Mouse (Mus musculus): ENCODE results near the gene Reep1.

The Reep1 gene

GRCm38 (mm10) chr6:71723555-71723954, 16.2 kb downstream of the Reep1 start:
- Histone ChIP-seq H3K4me1 (replicated peaks; ENCODE audit: low read depth, low read length) (0 out of 2 replicates have a peak, but pooled peaks cover 3% of the 10 kb centered on the region), H3K27me3 (ENCODE audit: insufficient read depth, low read length) (no peaks in the 10 kb centered on the region), H3K9me3 (ENCODE audit: low read length) (no peaks in the 10 kb centered on the region), H3K36me3 (ENCODE audit: insufficient read depth, low read length) (no peaks in the 10 kb centered on the region), H3K4me3 (replicated peaks; ENCODE audit: low read length) (no peak overlapping the region)
- no peak for TF ChIP-seq CTCF (conservative IDR thresholded peaks at IDR 0.05; ENCODE audit: low read length)
- TF ChIP-seq NANOG (IDR thresholded peaks at IDR 0.05; ENCODE audit: borderline replicate concordance, low read length): no peak
- no peak for TF ChIP-seq POU5F1 (IDR thresholded peaks at IDR 0.05; ENCODE audit: borderline replicate concordance, low read length)

- Histone ChIP-seq H3K4me1 (replicated peaks; ENCODE audit: low read depth, low read length) (0 out of 2 replicates have a peak, but pooled peaks cover 3% of the 10 kb centered on the region), H3K4me3 (replicated peaks; ENCODE audit: low read length) (no peak overlapping the region), H3K36me3 (ENCODE audit: insufficient read depth, low read length) (no peaks in the 10 kb centered on the region), H3K9me3 (ENCODE audit: low read length) (no peaks in the 10 kb centered on the region), H3K27me3 (ENCODE audit: insufficient read depth, low read length) (no peaks in the 10 kb centered on the region)
- TF ChIP-seq NANOG (IDR thresholded peaks at IDR 0.05; ENCODE audit: borderline replicate concordance, low read length) (no peak), CTCF (conservative IDR thresholded peaks at IDR 0.05; ENCODE audit: low read length) (no peak), POU5F1 (IDR thresholded peaks at IDR 0.05; ENCODE audit: borderline replicate concordance, low read length) (no peak)
Observed at GRCm38 (mm10) chr6:71726710-71727109, 19.3 kb downstream of the Reep1 start.

GRCm38 (mm10) chr6:71728306-71728705, 20.9 kb downstream of the Reep1 start:
- Histone ChIP-seq H3K27me3 (ENCODE audit: insufficient read depth, low read length) (no peaks in the 10 kb centered on the region), H3K4me1 (replicated peaks; ENCODE audit: low read depth, low read length) (0 out of 2 replicates have a peak, but pooled peaks cover 3% of the 10 kb centered on the region), H3K9me3 (ENCODE audit: low read length) (no peaks in the 10 kb centered on the region), H3K4me3 (replicated peaks; ENCODE audit: low read length) (no peak overlapping the region), H3K36me3 (ENCODE audit: insufficient read depth, low read length) (no peaks in the 10 kb centered on the region)
- TF ChIP-seq NANOG (IDR thresholded peaks at IDR 0.05; ENCODE audit: borderline replicate concordance, low read length) (no peak), CTCF (conservative IDR thresholded peaks at IDR 0.05; ENCODE audit: low read length) (no peak), POU5F1 (IDR thresholded peaks at IDR 0.05; ENCODE audit: borderline replicate concordance, low read length) (no peak)

- Histone ChIP-seq H3K9me3 (ENCODE audit: low read length) (no peaks in the 10 kb centered on the region), H3K4me3 (replicated peaks; ENCODE audit: low read length) (no peak overlapping the region), H3K27me3 (ENCODE audit: insufficient read depth, low read length) (no peaks in the 10 kb centered on the region), H3K4me1 (replicated peaks; ENCODE audit: low read depth, low read length) (peaks cover 20% of the 10 kb centered on the region), H3K36me3 (ENCODE audit: insufficient read depth, low read length) (no peaks in the 10 kb centered on the region)
- TF ChIP-seq CTCF (conservative IDR thresholded peaks at IDR 0.05; ENCODE audit: low read length) (no peak), POU5F1 (IDR thresholded peaks at IDR 0.05; ENCODE audit: borderline replicate concordance, low read length) (no peak), NANOG (IDR thresholded peaks at IDR 0.05; ENCODE audit: borderline replicate concordance, low read length) (no peak)
Observed at GRCm38 (mm10) chr6:71734910-71735599, 27.7 kb downstream of the Reep1 start.

- Histone ChIP-seq H3K27me3 (ENCODE audit: insufficient read depth, low read length) (no peaks in the 10 kb centered on the region), H3K36me3 (ENCODE audit: insufficient read depth, low read length) (no peaks in the 10 kb centered on the region), H3K4me1 (replicated peaks; ENCODE audit: low read depth, low read length) (peaks cover 20% of the 10 kb centered on the region), H3K4me3 (replicated peaks; ENCODE audit: low read length) (no peak overlapping the region), H3K9me3 (ENCODE audit: low read length) (no peaks in the 10 kb centered on the region)
- TF ChIP-seq CTCF (conservative IDR thresholded peaks at IDR 0.05; ENCODE audit: low read length): no peak
- TF ChIP-seq NANOG (IDR thresholded peaks at IDR 0.05; ENCODE audit: borderline replicate concordance, low read length): no peak
- no peak for TF ChIP-seq POU5F1 (IDR thresholded peaks at IDR 0.05; ENCODE audit: borderline replicate concordance, low read length)
Observed at GRCm38 (mm10) chr6:71735600-71736010, 28.2 kb downstream of the Reep1 start.

- Histone ChIP-seq H3K36me3 (ENCODE audit: insufficient read depth, low read length) (no peaks in the 10 kb centered on the region), H3K9me3 (ENCODE audit: low read length) (no peaks in the 10 kb centered on the region), H3K4me1 (replicated peaks; ENCODE audit: low read depth, low read length) (peaks cover 23% of the 10 kb centered on the region), H3K4me3 (replicated peaks; ENCODE audit: low read length) (no peak overlapping the region), H3K27me3 (ENCODE audit: insufficient read depth, low read length) (no peaks in the 10 kb centered on the region)
- no peak for TF ChIP-seq POU5F1 (IDR thresholded peaks at IDR 0.05; ENCODE audit: borderline replicate concordance, low read length)
Observed at GRCm38 (mm10) chr6:71736101-71736500, 28.7 kb downstream of the Reep1 start.

GRCm38 (mm10) chr6:71737202-71737601, 29.8 kb downstream of the Reep1 start:
- no peak for TF ChIP-seq CTCF (conservative IDR thresholded peaks at IDR 0.05; ENCODE audit: low read length)
- TF ChIP-seq POU5F1 (IDR thresholded peaks at IDR 0.05; ENCODE audit: borderline replicate concordance, low read length): no peak
- no peak for TF ChIP-seq NANOG (IDR thresholded peaks at IDR 0.05; ENCODE audit: borderline replicate concordance, low read length)
- Histone ChIP-seq H3K9me3 (ENCODE audit: low read length) (no peaks in the 10 kb centered on the region), H3K4me1 (replicated peaks; ENCODE audit: low read depth, low read length) (peaks cover 23% of the 10 kb centered on the region), H3K36me3 (ENCODE audit: insufficient read depth, low read length) (no peaks in the 10 kb centered on the region), H3K4me3 (replicated peaks; ENCODE audit: low read length) (no peak overlapping the region), H3K27me3 (ENCODE audit: insufficient read depth, low read length) (no peaks in the 10 kb centered on the region)

- Histone ChIP-seq H3K36me3 (ENCODE audit: insufficient read depth, low read length) (no peaks in the 10 kb centered on the region), H3K4me3 (replicated peaks; ENCODE audit: low read length) (no peak overlapping the region), H3K27me3 (ENCODE audit: insufficient read depth, low read length) (no peaks in the 10 kb centered on the region), H3K4me1 (replicated peaks; ENCODE audit: low read depth, low read length) (peaks cover 23% of the 10 kb centered on the region), H3K9me3 (ENCODE audit: low read length) (no peaks in the 10 kb centered on the region)
- no peak for TF ChIP-seq POU5F1 (IDR thresholded peaks at IDR 0.05; ENCODE audit: borderline replicate concordance, low read length)
- no peak for TF ChIP-seq CTCF (conservative IDR thresholded peaks at IDR 0.05; ENCODE audit: low read length)
- no peak for TF ChIP-seq NANOG (IDR thresholded peaks at IDR 0.05; ENCODE audit: borderline replicate concordance, low read length)
Observed at GRCm38 (mm10) chr6:71738611-71739010, 31.2 kb downstream of the Reep1 start.

GRCm38 (mm10) chr6:71740921-71741320, 33.6 kb downstream of the Reep1 start:
- TF ChIP-seq NANOG (IDR thresholded peaks at IDR 0.05; ENCODE audit: borderline replicate concordance, low read length) (no peak), POU5F1 (IDR thresholded peaks at IDR 0.05; ENCODE audit: borderline replicate concordance, low read length) (no peak), CTCF (conservative IDR thresholded peaks at IDR 0.05; ENCODE audit: low read length) (no peak)
- Histone ChIP-seq H3K36me3 (ENCODE audit: insufficient read depth, low read length) (no peaks in the 10 kb centered on the region), H3K4me1 (replicated peaks; ENCODE audit: low read depth, low read length) (peaks cover 9% of the 10 kb centered on the region), H3K4me3 (replicated peaks; ENCODE audit: low read length) (no peak overlapping the region), H3K9me3 (ENCODE audit: low read length) (no peaks in the 10 kb centered on the region), H3K27me3 (ENCODE audit: insufficient read depth, low read length) (no peaks in the 10 kb centered on the region; the same call in 1 of the 2 replicates)

Data from E14TG2a.4 (cell line).